Mouse (Mus musculus) cortical plate, adult 2 months (tissue): Measurements from ENCODE around the gene Psma5.

Source experiments
- CTCF ChIP-seq: fragments of 200-500 bp; IDR thresholded peaks from 2 replicates; pipeline ENCODE4 v1.5.1; 2011; ENCODE audit warnings: mild to moderate bottlenecking, control low read depth, low read length; ENCODE audit not compliant: insufficient read depth; ENCODE audit errors: extremely low read depth
- POLR2A ChIP-seq: fragments of 200-500 bp; IDR thresholded peaks from 2 replicates; pipeline ENCODE4 v1.6.1; 2011; ENCODE audit warnings: mild to moderate bottlenecking, low read length, control low read depth; ENCODE audit not compliant: insufficient read depth; ENCODE audit errors: extremely low read depth

- TF ChIP-seq POLR2A (no peak), CTCF (no peak)
Measured at GRCm38 (mm10) chr3:108297050-108297419, 40.3 kb downstream of the Psma5 start.
